Mouse (Mus musculus) stomach, embryonic 16.5 days (tissue): Measurements from ENCODE around the gene Hivep3. TPM values are rescaled to one million over a fixed set of nuclear protein-coding genes. Genes with fewer than 3 reads are reported as not detected.

ENCODE experiments used
- ATAC-seq: fragments of 200-750 bp; cut with Nextera tagmentation; 2 replicates; pipeline ENCODE4 v1.8.0; 2017; ENCODE audit warnings: moderate number of reproducible peaks, moderate TSS enrichment; ENCODE audit not compliant: insufficient read depth, low FRiP score
- H3K27ac ChIP-seq: fragments of 300-500 bp; sonication (generic); 2 replicates; pipeline ENCODE4 v1.5.1; 2014; ENCODE audit warnings: low read length
- H3K27me3 ChIP-seq: fragments of 300-500 bp; sonication (generic); 2 replicates; pipeline ENCODE4 v1.6.1; 2014; ENCODE audit warnings: low read length, control low read depth, mixed read lengths; ENCODE audit not compliant: control insufficient read depth, insufficient read depth
- H3K36me3 ChIP-seq: fragments of 300-500 bp; sonication (generic); 2 replicates; pipeline ENCODE4 v1.6.1; 2014; ENCODE audit warnings: low read length; ENCODE audit not compliant: control insufficient read depth, insufficient read depth
- H3K4me1 ChIP-seq: fragments of 300-500 bp; sonication (generic); 2 replicates; pipeline ENCODE4 v1.6.1; 2014; ENCODE audit warnings: low read length, control low read depth, mixed read lengths; ENCODE audit not compliant: control insufficient read depth, insufficient read depth
- H3K4me2 ChIP-seq: fragments of 300-500 bp; sonication (generic); 2 replicates; pipeline ENCODE4 v1.6.1; 2014; ENCODE audit warnings: low read depth, low read length, mixed read lengths
- H3K4me3 ChIP-seq: fragments of 300-500 bp; sonication (generic); replicated peaks from 2 replicates; pipeline ENCODE4 v1.5.1; 2014; ENCODE audit warnings: mild to moderate bottlenecking, low read length
- H3K9ac ChIP-seq: fragments of 300-500 bp; sonication (generic); 2 replicates; pipeline ENCODE4 v1.6.1; 2014; ENCODE audit warnings: low read length
- H3K9me3 ChIP-seq: fragments of 300-500 bp; sonication (generic); replicated peaks from 2 replicates; pipeline ENCODE4 v1.6.1; 2016; ENCODE audit warnings: low read length, control low read depth; ENCODE audit not compliant: control insufficient read depth
- WGBS: fragments of 180-500 bp; shearing (Covaris S2); extraction: QIAGEN DNeasy Blood & Tissue Kit; methylation state at CpG from one replicate; pipeline ENCODE4 v1.1.7; 2014; 5-methylcytosine and 5-hydroxymethylcytosine counted together
- polyA plus RNA-seq: library from polyadenylated mRNA; unstranded; fragments of >200 nt; fragmentation: Nextera tagmentation; extraction: Ambion mirVana; gene quantifications from 2 replicates; pipeline ENCODE4 v1.2.1, GENCODE M21; 2015

Hivep3 gene
- polyA plus RNA-seq, 1 experiment from 2014 or later: 8.8 TPM

DNA sequence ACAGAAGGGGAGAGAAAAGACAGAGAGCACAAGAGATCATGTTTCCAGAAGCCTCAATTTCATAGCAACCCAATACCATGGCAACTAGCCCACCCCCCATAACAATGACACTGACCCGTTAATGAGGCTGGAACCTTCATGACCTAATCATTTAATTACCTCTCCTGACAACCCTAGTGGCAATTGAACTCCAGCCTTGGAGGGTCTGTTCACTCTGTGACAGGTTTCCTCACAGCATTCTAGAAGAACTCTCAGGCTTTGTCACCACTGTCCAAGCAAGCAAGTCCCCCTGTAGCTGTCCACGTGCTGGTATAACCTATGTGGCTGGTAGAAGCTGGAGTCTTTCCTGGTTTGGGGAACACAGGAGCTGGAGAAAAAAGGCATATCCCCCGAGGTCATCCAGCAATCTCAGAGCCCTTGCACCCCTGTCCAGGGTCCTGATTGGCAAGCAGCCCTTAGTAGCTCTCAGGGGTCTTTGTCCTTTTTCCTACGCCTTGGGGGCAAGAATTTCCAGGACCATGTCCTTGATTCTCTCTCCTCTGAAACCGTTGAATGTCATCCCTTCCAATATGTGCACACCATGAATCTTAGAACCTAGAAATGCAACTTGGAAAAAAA lies 450.9 kb downstream of the Hivep3 start:
- Histone ChIP-seq H3K4me1 (no peaks in the 10 kb centered on the region), H3K4me2 (no peak overlapping the region), H3K36me3 (no peaks in the 10 kb centered on the region), H3K27ac (no peak overlapping the region), H3K9me3 (no peaks in the 10 kb centered on the region), H3K27me3 (no peaks in the 10 kb centered on the region), H3K9ac (no peak overlapping the region), H3K4me3 (no peak overlapping the region)
- 21% methylated on average over 5 of the region's 5 CpGs for WGBS
- no peak for ATAC-seq

DNA sequence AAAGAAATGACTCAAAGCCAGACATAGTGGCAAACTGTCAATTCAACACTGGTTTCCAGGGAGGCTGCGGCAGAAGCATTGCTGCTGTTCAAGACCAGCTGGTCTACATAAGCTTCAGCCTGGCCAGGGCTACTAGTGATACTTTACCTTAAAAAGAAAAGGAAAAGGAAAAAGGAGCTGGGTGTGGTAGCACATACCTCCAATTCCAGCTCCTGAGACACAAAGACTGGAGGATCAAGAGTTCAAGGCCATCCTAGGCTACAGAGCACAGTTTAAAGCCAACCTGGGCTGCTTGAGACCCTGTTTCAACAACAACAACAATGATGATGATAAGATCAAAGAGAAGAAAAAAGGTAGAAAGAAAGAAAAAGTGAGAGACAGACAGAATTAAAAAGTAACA lies 452.9 kb downstream of the Hivep3 start:
- Histone ChIP-seq H3K9ac (no peak overlapping the region), H3K27me3 (no peaks in the 10 kb centered on the region), H3K9me3 (no peaks in the 10 kb centered on the region), H3K36me3 (no peaks in the 10 kb centered on the region), H3K4me1 (no peaks in the 10 kb centered on the region), H3K4me2 (no peak overlapping the region), H3K4me3 (no peak overlapping the region), H3K27ac (no peak overlapping the region)
- no peak for ATAC-seq
- whole genome bisulfite sequencing: 78% methylated on average over 1 of the region's 1 CpGs

DNA sequence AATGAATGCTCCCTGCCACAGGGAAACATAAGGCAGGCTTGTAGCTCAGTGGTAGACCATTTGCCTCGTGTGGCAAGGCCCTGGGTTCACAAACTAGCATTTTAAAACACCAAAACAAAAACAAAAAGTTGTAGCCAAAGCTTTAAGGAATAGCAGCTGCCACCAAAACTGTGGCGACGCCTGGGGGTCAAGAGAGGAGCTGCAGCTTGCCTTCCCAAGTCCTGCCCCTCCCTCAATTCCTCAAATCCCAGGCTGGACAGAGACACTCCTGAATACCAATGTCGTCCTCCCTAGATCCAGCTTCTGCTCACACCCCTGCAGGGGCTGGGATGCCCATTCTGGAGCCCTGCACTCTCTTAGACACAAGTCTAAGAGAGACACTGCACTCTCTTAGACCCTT lies 453.4 kb downstream of the Hivep3 start:
- Histone ChIP-seq H3K27me3 (no peaks in the 10 kb centered on the region), H3K9ac (no peak overlapping the region), H3K4me1 (peaks cover 2% of the 10 kb centered on the region), H3K27ac (no peak overlapping the region), H3K4me3 (no peak overlapping the region), H3K9me3 (no peaks in the 10 kb centered on the region), H3K36me3 (no peaks in the 10 kb centered on the region), H3K4me2 (no peak overlapping the region)
- WGBS: 4% methylated on average over 4 of the region's 4 CpGs
- no peak for ATAC-seq

Other genes with a start within 250 kb of the Hivep3 start
- 0.67 and 0.77 TPM in 2 replicates for gene Rimkla, start 241.2 kb upstream of the Hivep3 start, polyA plus RNA-seq
- 18.1 and 18.9 TPM in 2 replicates for gene Foxj3, start 196.8 kb upstream of the Hivep3 start, polyA plus RNA-seq
- 2.8 and 3.2 TPM in 2 replicates for gene Frg2f1, start 194.3 kb upstream of the Hivep3 start, polyA plus RNA-seq
- gene Guca2a, start 96.1 kb upstream of the Hivep3 start, polyA plus RNA-seq: 8.6 and 10.7 TPM in 2 replicates
- gene Guca2b, start 74.8 kb upstream of the Hivep3 start, polyA plus RNA-seq: 4.3 and 6.9 TPM in 2 replicates